Mouse (Mus musculus) ES-E14 (cell line): ENCODE results near the gene Dcpp1. TPM values are rescaled to one million over a fixed set of nuclear protein-coding genes. Genes with fewer than 3 reads are reported as not detected.
"Not testable (repeated sequence)": the region's sequence is repeated elsewhere in the genome, so short reads cannot be mapped to it uniquely, and the experiment has no call there.

ENCODE experiments used
- DNase-seq: peaks from one replicate; pipeline ENCODE4 v3.0.0-alpha.2; 2013; ENCODE audit warnings: low read depth, low spot score
- H3K27ac ChIP-seq: 2 replicates; pipeline ENCODE4 v1.5.1; 2012; ENCODE audit warnings: low read depth, mild to moderate bottlenecking, low read length, moderate library complexity, mixed read lengths; ENCODE audit not compliant: poor library complexity, insufficient read depth, severe bottlenecking
- H3K36me3 ChIP-seq: 2 replicates; pipeline ENCODE4 v1.6.1; 2012; ENCODE audit warnings: mild to moderate bottlenecking, low read length, moderate library complexity, mixed read lengths; ENCODE audit not compliant: control insufficient read depth, poor library complexity, insufficient read depth, severe bottlenecking
- H3K4me1 ChIP-seq, 2 experiments: fragments of 150-350 bp in 1 of 2; sonication (generic) in 1 of 2; 2 replicates each; pipeline ENCODE4 v1.6.1; 2012; ENCODE audit warnings: low read length in 2 of 2, mild to moderate bottlenecking in 1 of 2, mixed read lengths in 1 of 2; ENCODE audit not compliant: control insufficient read depth in 2 of 2, insufficient read depth in 2 of 2, poor library complexity in 1 of 2
- H3K4me3 ChIP-seq, 2 experiments: fragments of 150-350 bp in 1 of 2; sonication (generic) in 1 of 2; 2 replicates each; pipeline ENCODE4 v1.5.1; 2012; ENCODE audit warnings: low read length in 2 of 2, low read depth in 1 of 2, mild to moderate bottlenecking in 1 of 2, mixed read lengths in 1 of 2; ENCODE audit not compliant: insufficient read depth in 1 of 2, poor library complexity in 1 of 2, severe bottlenecking in 1 of 2
- H3K9ac ChIP-seq: 2 replicates; pipeline ENCODE4 v1.6.1; 2012; ENCODE audit warnings: low read depth, mild to moderate bottlenecking, low read length, mixed read lengths; ENCODE audit not compliant: poor library complexity, insufficient read depth, severe bottlenecking
- H3K9me3 ChIP-seq: fragments of 150-350 bp; sonication (generic); 2 replicates; pipeline ENCODE4 v1.6.1; 2012; ENCODE audit warnings: low read depth, mild to moderate bottlenecking, low read length; ENCODE audit not compliant: control insufficient read depth, insufficient read depth
- CHD2 ChIP-seq: IDR thresholded peaks from 2 replicates; pipeline ENCODE4 v1.6.1; 2014; ENCODE audit warnings: mild to moderate bottlenecking, low read depth, low read length, inconsistent platforms
- HCFC1 ChIP-seq: IDR thresholded peaks from 2 replicates; pipeline ENCODE4 v1.6.1; 2012; ENCODE audit warnings: low read length, inconsistent platforms, borderline replicate concordance; ENCODE audit not compliant: insufficient read depth
- MAFK ChIP-seq: IDR thresholded peaks from 2 replicates; pipeline ENCODE4 v1.6.1; 2014; ENCODE audit warnings: mild to moderate bottlenecking, low read depth, low read length, inconsistent platforms; ENCODE audit not compliant: insufficient read depth
- ZC3H11A ChIP-seq: IDR thresholded peaks from 2 replicates; pipeline ENCODE4 v1.6.1; 2012; ENCODE audit warnings: low read depth, mild to moderate bottlenecking, inconsistent platforms, low read length, borderline replicate concordance
- ZNF384 ChIP-seq: IDR thresholded peaks from 2 replicates; pipeline ENCODE4 v1.6.1; 2012; ENCODE audit warnings: low read depth, low read length, inconsistent platforms
- in situ Hi-C, 2 experiments: fragments of 600-800 bp; cut with MboI; formaldehyde crosslinking; loops; one replicate each; pipeline ENCODE4 v1.15.1; 2025; ENCODE audit warnings: low sequenced_read_pairs in 2 of 2, inconsistent platforms in 1 of 2; ENCODE audit not compliant: unreplicated experiment in 2 of 2
- total RNA-seq: library from RNA; depleted of rRNA; stranded (reverse); fragments of 300-350 nt; gene quantifications from 2 replicates; pipeline ENCODE4 v1.2.3, GENCODE M21; 2012; rRNA removed

The Dcpp1 gene
- total RNA-seq, 1 experiment: not detected

GRCm38 (mm10) chr17:23877166-23877565, 3.5 kb upstream of the Dcpp1 start:
- Histone ChIP-seq H3K27ac (no peak overlapping the region), H3K4me3 (no peak overlapping the region), H3K9me3 (no peaks in the 10 kb centered on the region), H3K4me1 (no peaks in the 10 kb centered on the region), H3K9ac (no peak overlapping the region), H3K36me3 (no peaks in the 10 kb centered on the region)
- TF ChIP-seq MAFK: no peak
- no peak for TF ChIP-seq CHD2
- TF ChIP-seq ZNF384: no peak
- no peak for TF ChIP-seq HCFC1
- TF ChIP-seq ZC3H11A: no peak
- in situ Hi-C loops: no loop called here
- DNase-seq: no peak

DNA sequence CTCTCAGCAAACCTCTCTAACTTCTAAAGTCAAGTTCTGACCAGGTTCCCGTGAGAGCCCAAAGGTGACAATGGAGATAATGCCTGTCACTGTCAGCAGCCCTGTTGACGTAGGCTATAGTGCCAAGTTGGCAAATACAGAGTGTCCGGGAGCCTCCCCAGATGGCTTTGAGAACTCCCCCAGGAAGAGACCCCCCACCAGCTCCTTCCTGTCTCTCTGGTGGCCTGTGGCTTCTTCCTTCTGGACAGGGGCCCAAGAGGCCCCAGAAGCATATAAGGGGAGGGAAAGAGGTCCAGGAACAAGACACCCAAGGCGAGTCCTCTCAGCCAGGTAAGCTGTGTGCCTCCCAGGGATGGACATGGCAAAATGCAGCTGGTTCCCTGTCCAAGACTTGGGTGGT, 36.5 kb downstream of the Dcpp1 start, which contains the start of gene Dcpp3:
Gene Dcpp3, plus strand, starts transcription at position 301 of the 400 bp plus-strand sequence.
- DNase-seq, H3K4me3 ChIP-seq, H3K9me3 ChIP-seq, H3K27ac ChIP-seq, H3K9ac ChIP-seq, H3K36me3 ChIP-seq, H3K4me1 ChIP-seq, in situ Hi-C loops: not testable (repeated sequence)

GRCm38 (mm10) chr17:23924531-23925007, 43.9 kb downstream of the Dcpp1 start:
- H3K4me1 ChIP-seq: no peaks in the 10 kb centered on the region
- no peaks in the 10 kb centered on the region for H3K9me3 ChIP-seq
- TF ChIP-seq ZNF384 (no peak), MAFK (no peak), HCFC1 (no peak), CHD2 (no peak), ZC3H11A (no peak)
- peak; percentile 68 for DNase-seq
- H3K36me3 ChIP-seq: no peaks in the 10 kb centered on the region
- peak overlapping the region; percentile 55 for H3K9ac ChIP-seq
- H3K4me3 ChIP-seq: peak overlapping the region; percentile 68 to 81
- H3K27ac ChIP-seq: no peak overlapping the region
- in situ Hi-C loops: no loop called here

GRCm38 (mm10) chr17:23925090-23925493, 44.4 kb downstream of the Dcpp1 start:
- TF ChIP-seq ZNF384: no peak
- no peak for TF ChIP-seq MAFK
- TF ChIP-seq ZC3H11A: no peak
- H3K9me3 ChIP-seq: no peaks in the 10 kb centered on the region
- peak overlapping the region; percentile 70 for H3K9ac ChIP-seq
- peak overlapping the region; percentile 68 to 81 for H3K4me3 ChIP-seq
- peak; percentile 27 for DNase-seq
- H3K27ac ChIP-seq: no peak overlapping the region
- H3K36me3 ChIP-seq: no peaks in the 10 kb centered on the region
- in situ Hi-C loops: no loop called here
- no peaks in the 10 kb centered on the region for H3K4me1 ChIP-seq

DNA sequence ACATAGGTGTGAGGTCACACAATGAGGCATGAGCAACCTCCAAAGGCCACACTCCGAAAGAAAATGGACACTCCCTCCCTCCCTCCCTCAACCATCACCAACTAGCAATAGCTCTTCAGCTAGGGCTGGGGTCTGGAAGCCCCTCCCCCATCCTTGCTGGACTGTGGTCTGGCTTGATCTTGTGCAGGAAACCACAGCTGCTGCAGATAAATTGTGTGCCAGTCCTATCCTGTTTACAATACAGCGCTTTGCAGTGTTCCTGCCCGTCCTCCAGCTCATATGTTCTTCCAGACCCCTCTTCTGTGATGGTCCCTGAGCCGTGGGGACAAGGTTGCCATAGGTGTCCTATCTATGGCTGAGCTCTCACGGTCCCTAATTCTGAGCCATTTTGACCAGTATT, 50.5 kb downstream of the Dcpp1 start:
- Histone ChIP-seq H3K4me3 (no peak overlapping the region), H3K9ac (no peak overlapping the region), H3K4me1 (no peaks in the 10 kb centered on the region), H3K36me3 (no peaks in the 10 kb centered on the region), H3K27ac (no peak overlapping the region), H3K9me3 (no peaks in the 10 kb centered on the region)
- no peak for TF ChIP-seq ZC3H11A
- TF ChIP-seq ZNF384: no peak
- TF ChIP-seq MAFK: no peak
- TF ChIP-seq CHD2: no peak
- TF ChIP-seq HCFC1: no peak
- no peak for DNase-seq
- in situ Hi-C loops: no loop called here

Other genes with a start within 250 kb of the Dcpp1 start
- 4.7 and 4.9 TPM in 2 replicates for gene Mmp25, start 235.6 kb upstream of the Dcpp1 start, total RNA-seq
- gene Bicdl2, start 220.4 kb upstream of the Dcpp1 start, total RNA-seq: 1.1 and 2.9 TPM in 2 replicates
- 26.4 and 36.4 TPM in 2 replicates for gene Hcfc1r1, start 207.3 kb upstream of the Dcpp1 start, total RNA-seq
- 53.7 and 64.9 TPM in 2 replicates for gene Thoc6, start 207.0 kb upstream of the Dcpp1 start, total RNA-seq
- 101 and 138 TPM in 2 replicates for gene Tnfrsf12a, start 203.4 kb upstream of the Dcpp1 start, total RNA-seq
- 72.7 and 199 TPM in 2 replicates for gene Cldn6, start 201.6 kb upstream of the Dcpp1 start, total RNA-seq
- 3.7 and 5.7 TPM in 2 replicates for gene Cldn9, start 196.8 kb upstream of the Dcpp1 start, total RNA-seq
- 0.04 and 1.0 TPM in 2 replicates for gene 1520401A03Rik, start 158.1 kb upstream of the Dcpp1 start, total RNA-seq
- 24.1 and 41.3 TPM in 2 replicates for gene Pkmyt1, start 154.5 kb upstream of the Dcpp1 start, total RNA-seq
- 2.8 and 4.0 TPM in 2 replicates for gene Paqr4, start 140.0 kb upstream of the Dcpp1 start, total RNA-seq
- 2.5 and 4.3 TPM in 2 replicates for gene Kremen2, start 135.0 kb upstream of the Dcpp1 start, total RNA-seq
- 31.6 and 35.1 TPM in 2 replicates for gene Flywch1, start 109.3 kb upstream of the Dcpp1 start, total RNA-seq
- 8.0 and 10.8 TPM in 2 replicates for gene Flywch2, start 94.8 kb upstream of the Dcpp1 start, total RNA-seq
- 192 and 230 TPM in 2 replicates for gene Srrm2, start 90.3 kb upstream of the Dcpp1 start, total RNA-seq
- gene Elob, start 51.7 kb upstream of the Dcpp1 start, total RNA-seq: 651 and 726 TPM in 2 replicates
- 0.45 and 0.95 TPM in 2 replicates for gene Prss33, start 44.8 kb upstream of the Dcpp1 start, total RNA-seq
- gene Prss32, start 37.0 kb upstream of the Dcpp1 start, total RNA-seq: 0.26 and 0.31 TPM in 2 replicates
- gene Prss41, start 36.7 kb upstream of the Dcpp1 start, total RNA-seq: 6.8 and 11.0 TPM in 2 replicates
- not detected in 2 replicates for gene Prss21, start 12.8 kb upstream of the Dcpp1 start, total RNA-seq
- not detected in 2 replicates for gene Dcpp2, start within 50 bp of the Dcpp1 start, total RNA-seq
- not detected in 2 replicates for gene Dcpp3, start 36.6 kb downstream of the Dcpp1 start, total RNA-seq
- gene Sbp, start 60.8 kb downstream of the Dcpp1 start, total RNA-seq: not detected in 2 replicates
- not detected in 2 replicates for gene Sbpl, start 74.4 kb downstream of the Dcpp1 start, total RNA-seq
- not detected in 2 replicates for gene Prss30, start 99.7 kb downstream of the Dcpp1 start, total RNA-seq
- gene Prss22, start 117.2 kb downstream of the Dcpp1 start, total RNA-seq: 0.85 and 1.5 TPM in 2 replicates
- gene Prss27, start 157.3 kb downstream of the Dcpp1 start, total RNA-seq: 0.31 and 0.37 TPM in 2 replicates
- gene Kctd5, start 192.6 kb downstream of the Dcpp1 start, total RNA-seq: 34.6 and 42.3 TPM in 2 replicates